Mouse (Mus musculus) cerebellum, postnatal 10 days (tissue): ENCODE measurements around the gene Atp2c1.

Experiments used
- DNase-seq, 2 experiments: peaks; one replicate each; pipeline ENCODE4 v3.0.0; 2021; ENCODE audit warnings: mixed read lengths in 2 of 2

Gene Atp2c1

GRCm38 (mm10) chr9:105488363-105488762 is 38.8 kb downstream of the Atp2c1 start:
- no peak for DNase-seq

GRCm38 (mm10) chr9:105484338-105485084 is 42.6 kb downstream of the Atp2c1 start:
- peak; percentile 13 to 33 for DNase-seq

- no peak for DNase-seq
Measured at GRCm38 (mm10) chr9:105483880-105484279, 43.2 kb downstream of the Atp2c1 start.

GRCm38 (mm10) chr9:105482715-105483510 is 44.2 kb downstream of the Atp2c1 start:
- DNase-seq = no peak

GRCm38 (mm10) chr9:105482070-105482469 is 45.0 kb downstream of the Atp2c1 start:
- peak; percentile 72 to 77 for DNase-seq

- no peak for DNase-seq
Measured at GRCm38 (mm10) chr9:105476134-105476533, 51.0 kb downstream of the Atp2c1 start.

- no peak for DNase-seq
Measured at GRCm38 (mm10) chr9:105474910-105475309, 52.2 kb downstream of the Atp2c1 start.

GRCm38 (mm10) chr9:105467787-105468186 is 59.3 kb downstream of the Atp2c1 start:
- DNase-seq = peak; percentile 28 to 36

- DNase-seq = no peak
Measured at GRCm38 (mm10) chr9:105461496-105461895, 65.6 kb downstream of the Atp2c1 start.

GRCm38 (mm10) chr9:105459032-105459431 is 68.1 kb downstream of the Atp2c1 start:
- no peak for DNase-seq

GRCm38 (mm10) chr9:105408549-105408948 is 118.6 kb downstream of the Atp2c1 start:
- no peak for DNase-seq

GRCm38 (mm10) chr9:105395218-105395627 is 131.9 kb downstream of the Atp2c1 start, which contains the start of the genes Aste1 and Nek11:
TSS of gene Aste1 (plus strand) at chr9:105395392.
TSS of gene Nek11 (minus strand) at chr9:105395524.
- peak; percentile 93 to 96 for DNase-seq

- peak in 1 of 2 experiments; percentile 11 for DNase-seq
Measured at GRCm38 (mm10) chr9:105394720-105395119, 132.4 kb downstream of the Atp2c1 start.

GRCm38 (mm10) chr9:105390616-105391015 is 136.5 kb downstream of the Atp2c1 start:
- DNase-seq = no peak

GRCm38 (mm10) chr9:105389289-105389688 is 137.8 kb downstream of the Atp2c1 start:
- DNase-seq = peak; percentile 87 to 91

- DNase-seq = no peak
Measured at GRCm38 (mm10) chr9:105387403-105387802, 139.7 kb downstream of the Atp2c1 start.

GRCm38 (mm10) chr9:105379533-105380145 is 147.5 kb downstream of the Atp2c1 start:
- DNase-seq = peak; percentile 12 to 32

GRCm38 (mm10) chr9:105377622-105378021 is 149.5 kb downstream of the Atp2c1 start:
- no peak for DNase-seq

GRCm38 (mm10) chr9:105376954-105377530 is 150.1 kb downstream of the Atp2c1 start:
- DNase-seq = peak; percentile 24 to 42

- DNase-seq = no peak
Measured at GRCm38 (mm10) chr9:105376411-105376810, 150.7 kb downstream of the Atp2c1 start.

GRCm38 (mm10) chr9:105374361-105374760 is 152.8 kb downstream of the Atp2c1 start:
- no peak for DNase-seq

- no peak for DNase-seq
Measured at GRCm38 (mm10) chr9:105368605-105369004, 158.5 kb downstream of the Atp2c1 start.

GRCm38 (mm10) chr9:105366199-105366598 is 160.9 kb downstream of the Atp2c1 start:
- no peak for DNase-seq
